Mouse (Mus musculus) left cerebral cortex, postnatal 36 days (tissue): ENCODE results near the gene Tgtp2. TPM values are rescaled to one million over a fixed set of nuclear protein-coding genes. Genes with fewer than 3 reads are reported as not detected.
"Not testable (repeated sequence)": the region's sequence is repeated elsewhere in the genome, so short reads cannot be mapped to it uniquely, and the experiment has no call there.

Experiments used
- DNase-seq, 2 experiments: peaks; one replicate each; pipeline ENCODE4 v3.0.0; 2021 to 2022; ENCODE audit warnings: low spot score in 2 of 2, mixed read lengths in 1 of 2
- intact Hi-C: fragments of 180-260 bp; cut with DNase I; formaldehyde crosslinking; loops from one replicate; pipeline ENCODE4 v1.15.1; 2025
- total RNA-seq, 2 experiments: library from RNA; stranded (reverse); gene quantifications; 2 replicates each; pipeline ENCODE4 v1.2.3; 2021

Gene Tgtp2
- under 1 TPM in 1 of 2 experiments, not detected in 1; 0.18 TPM for total RNA-seq

DNA sequence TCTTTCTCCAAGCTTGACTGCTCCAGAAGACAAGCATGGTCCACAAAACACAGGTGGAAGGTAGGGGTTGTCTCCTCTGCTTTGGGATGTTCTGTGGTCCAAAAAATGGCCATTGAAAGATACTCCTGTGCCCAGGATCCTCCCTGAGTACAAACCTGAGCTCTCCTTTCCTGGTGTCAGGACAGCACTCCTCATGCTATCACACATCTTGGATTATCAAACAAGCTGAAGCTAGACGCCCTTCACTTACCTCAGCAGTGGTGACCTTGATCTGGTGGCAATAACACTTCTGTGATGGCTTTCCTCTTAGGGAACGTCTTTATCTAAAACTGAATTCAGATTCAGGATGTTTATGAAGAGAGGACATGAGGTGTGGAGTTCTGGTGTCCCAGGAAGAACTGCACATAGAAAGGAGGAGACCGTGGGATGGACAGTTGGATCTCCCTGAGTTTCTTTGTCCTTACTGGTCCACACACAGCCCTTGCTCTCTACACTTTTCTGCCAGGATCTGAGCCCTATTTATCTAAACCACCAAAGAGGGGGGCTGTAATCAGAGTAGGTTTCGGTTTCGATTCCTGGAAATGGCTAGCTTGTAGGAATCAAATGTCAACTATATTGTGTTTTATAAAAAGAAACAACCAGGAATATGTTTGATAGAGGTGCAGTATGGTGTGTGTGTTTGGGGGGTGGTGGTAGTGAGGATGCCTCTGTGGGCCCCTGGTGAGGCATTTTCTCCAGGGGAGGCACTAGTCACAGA, at the start of gene Tgtp2:
Gene Tgtp2, minus strand, starts transcription at position 494 of the 757 bp plus-strand sequence.
- intact Hi-C loops = loop anchor here (10.0 kb wide), 1 partner anchor 69 kb away; the partner anchor contains the start of genes Gm12185 and Tgtp1
- DNase-seq = not testable (repeated sequence)

DNA sequence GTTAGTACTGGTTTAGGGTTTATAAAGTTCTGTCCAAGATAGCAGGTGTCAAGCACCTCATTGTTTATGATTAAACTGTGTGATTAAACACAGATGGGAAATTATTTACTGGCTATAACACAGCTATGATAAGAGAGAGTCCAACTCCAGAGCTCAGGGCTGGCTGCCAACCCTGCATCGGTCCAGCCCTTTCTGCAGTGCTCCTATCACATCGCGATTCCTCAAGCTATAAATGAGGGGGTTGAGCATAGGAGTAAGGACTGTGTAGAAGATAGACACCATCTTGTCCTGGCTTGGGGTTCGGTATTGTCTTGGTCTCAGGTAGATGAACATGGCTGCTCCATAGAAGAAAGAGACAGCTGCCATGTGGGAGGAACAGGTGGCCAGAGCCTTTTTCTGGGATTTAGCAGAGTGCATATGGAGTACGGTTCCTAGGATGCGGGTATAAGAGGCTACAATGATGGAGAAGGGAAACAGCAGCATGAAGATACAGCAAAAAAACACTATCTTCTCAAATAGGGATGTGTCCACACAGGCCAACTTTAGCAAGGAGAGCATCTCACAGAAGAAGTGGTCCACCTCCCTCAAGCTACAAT, 48.7 kb upstream of the Tgtp2 start:
- intact Hi-C loops = no loop called here
- peak; percentile 29 to 39 for DNase-seq

GRCm38 (mm10) chr11:49111000-49111399, 47.0 kb upstream of the Tgtp2 start:
- intact Hi-C loops = no loop called here
- DNase-seq = no peak

- intact Hi-C loops = no loop called here
- peak in 1 of 2 experiments; percentile 11 for DNase-seq
These were observed 44.8 kb upstream of the Tgtp2 start for GRCm38 (mm10) chr11:49108833-49109232.

DNA sequence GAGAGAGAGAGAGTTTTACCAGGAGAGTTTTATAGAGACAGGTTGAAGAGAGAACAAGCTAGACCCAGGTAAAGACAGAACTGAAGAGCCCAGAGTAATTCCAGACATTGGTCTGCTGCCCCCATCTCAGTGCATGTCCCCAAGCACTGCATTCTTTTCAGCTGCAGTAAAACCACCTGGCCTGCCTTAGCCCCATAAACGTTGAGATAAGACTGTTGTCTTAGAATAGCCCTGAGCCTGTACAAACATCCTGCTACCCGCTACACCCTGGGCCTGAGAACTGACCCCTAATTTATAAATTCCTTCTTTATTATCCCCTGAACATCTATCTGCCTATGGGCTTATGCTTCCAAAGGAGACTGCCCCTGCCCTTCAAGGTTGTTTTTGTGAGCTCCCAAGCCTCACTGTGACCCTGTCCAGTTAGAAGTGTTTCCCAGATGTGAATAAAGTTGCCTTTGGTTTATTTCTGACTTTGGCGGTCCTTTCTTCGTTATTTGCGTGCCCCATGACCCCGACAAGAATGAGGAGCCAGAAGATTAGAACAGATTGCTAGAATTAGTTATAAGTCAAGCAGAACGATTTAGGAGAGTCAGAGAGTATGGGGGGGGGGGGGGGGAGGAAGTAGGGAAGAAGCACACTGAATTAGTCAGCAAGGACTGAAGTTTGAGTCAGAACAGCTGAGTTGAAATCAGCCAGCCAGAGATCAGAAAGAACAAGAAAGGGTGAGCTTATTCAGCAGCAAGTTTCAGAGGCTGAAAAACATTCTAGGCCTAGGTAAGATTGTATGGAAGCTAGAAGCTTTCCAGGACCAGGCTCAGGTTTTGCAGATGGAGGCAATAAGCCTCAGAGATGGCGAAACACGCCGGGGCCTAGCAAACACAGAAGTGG, 43.9 kb upstream of the Tgtp2 start:
- DNase-seq = no peak
- intact Hi-C loops = no loop called here

GRCm38 (mm10) chr11:49105752-49106151, 41.7 kb upstream of the Tgtp2 start:
- no peak for DNase-seq
- intact Hi-C loops = no loop called here

DNA sequence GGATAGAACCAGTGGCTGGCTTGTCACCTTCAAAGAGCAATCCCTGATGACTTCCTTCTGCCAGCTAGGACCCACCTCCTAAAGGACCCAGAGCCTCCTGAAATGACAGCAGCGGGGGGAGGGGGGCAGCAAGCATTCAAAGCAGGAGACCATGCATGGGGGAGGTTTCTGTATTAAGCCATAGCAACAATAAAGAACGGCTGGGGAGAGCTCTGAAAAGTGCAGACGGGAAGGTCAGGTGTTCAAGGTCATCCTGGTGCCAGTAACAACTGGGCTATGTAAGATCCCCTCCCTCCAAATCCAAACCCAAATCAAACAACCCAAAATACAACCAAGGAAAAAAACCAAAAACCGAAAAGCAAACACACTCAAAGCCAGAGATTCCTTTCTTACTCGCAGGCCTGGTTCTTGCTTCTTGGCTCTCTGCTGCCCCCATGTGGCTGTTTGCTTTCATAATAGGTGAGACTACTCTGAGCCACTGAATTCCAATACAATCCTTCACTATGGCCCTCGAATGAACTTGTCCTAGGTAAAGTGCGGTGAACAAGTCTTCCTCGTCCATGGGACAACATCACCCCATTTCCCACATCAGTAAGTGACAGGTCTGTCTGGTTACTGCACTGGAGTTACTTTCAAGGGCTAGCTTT, 39.2 kb upstream of the Tgtp2 start:
- peak; percentile 72 to 84 for DNase-seq
- intact Hi-C loops = loop anchor here (1.0 to 5.0 kb wide), 3 partner anchors 169 to 316 kb away; no protein-coding TSS in a partner anchor

- DNase-seq = no peak
- intact Hi-C loops = loop anchor here (5.0 kb wide), 2 partner anchors 171 to 314 kb away; no protein-coding TSS in a partner anchor
These were observed 37.5 kb upstream of the Tgtp2 start for GRCm38 (mm10) chr11:49101500-49101899.

DNA sequence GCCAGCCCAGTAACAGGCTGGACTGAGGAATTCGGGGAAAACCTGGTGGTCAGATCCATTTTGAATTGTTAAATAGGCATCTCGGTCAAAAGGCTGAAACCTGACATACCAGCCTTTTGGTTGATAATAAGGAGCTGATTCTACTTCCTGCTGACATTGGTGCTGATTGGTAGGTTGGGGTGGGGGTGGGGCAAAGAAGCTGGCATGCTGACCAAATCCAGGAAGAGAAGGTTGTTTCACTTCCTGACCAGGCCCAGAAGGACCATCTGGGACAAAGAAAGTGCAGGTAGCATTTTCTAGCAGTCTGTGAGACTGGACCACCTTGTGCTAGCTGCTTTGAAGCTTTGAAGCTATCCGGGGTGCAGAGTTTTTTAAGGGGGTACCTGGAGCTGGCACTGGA, 36.4 kb upstream of the Tgtp2 start:
- DNase-seq = no peak

DNA sequence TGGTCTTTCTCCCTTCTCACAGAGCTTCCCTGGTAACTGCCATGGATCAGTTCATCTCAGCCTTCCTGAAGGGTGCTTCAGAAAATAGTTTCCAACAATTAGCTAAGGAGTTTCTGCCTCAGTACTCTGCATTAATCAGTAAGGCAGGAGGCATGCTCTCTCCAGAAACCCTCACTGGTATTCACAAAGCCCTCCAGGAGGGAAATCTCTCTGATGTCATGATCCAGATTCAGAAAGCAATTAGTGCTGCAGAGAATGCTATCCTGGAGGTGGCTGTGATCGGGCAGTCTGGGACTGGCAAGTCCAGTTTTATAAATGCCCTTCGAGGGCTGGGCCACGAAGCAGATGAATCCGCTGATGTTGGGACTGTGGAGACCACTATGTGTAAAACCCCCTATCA, 31.4 kb upstream of the Tgtp2 start:
- no peak for DNase-seq
- intact Hi-C loops = no loop called here

More for the DNA sequence above, 36.4 kb upstream of the Tgtp2 start:
- intact Hi-C loops = loop anchor here (5.0 kb wide), 2 partner anchors 172 to 313 kb away; no protein-coding TSS in a partner anchor

DNA sequence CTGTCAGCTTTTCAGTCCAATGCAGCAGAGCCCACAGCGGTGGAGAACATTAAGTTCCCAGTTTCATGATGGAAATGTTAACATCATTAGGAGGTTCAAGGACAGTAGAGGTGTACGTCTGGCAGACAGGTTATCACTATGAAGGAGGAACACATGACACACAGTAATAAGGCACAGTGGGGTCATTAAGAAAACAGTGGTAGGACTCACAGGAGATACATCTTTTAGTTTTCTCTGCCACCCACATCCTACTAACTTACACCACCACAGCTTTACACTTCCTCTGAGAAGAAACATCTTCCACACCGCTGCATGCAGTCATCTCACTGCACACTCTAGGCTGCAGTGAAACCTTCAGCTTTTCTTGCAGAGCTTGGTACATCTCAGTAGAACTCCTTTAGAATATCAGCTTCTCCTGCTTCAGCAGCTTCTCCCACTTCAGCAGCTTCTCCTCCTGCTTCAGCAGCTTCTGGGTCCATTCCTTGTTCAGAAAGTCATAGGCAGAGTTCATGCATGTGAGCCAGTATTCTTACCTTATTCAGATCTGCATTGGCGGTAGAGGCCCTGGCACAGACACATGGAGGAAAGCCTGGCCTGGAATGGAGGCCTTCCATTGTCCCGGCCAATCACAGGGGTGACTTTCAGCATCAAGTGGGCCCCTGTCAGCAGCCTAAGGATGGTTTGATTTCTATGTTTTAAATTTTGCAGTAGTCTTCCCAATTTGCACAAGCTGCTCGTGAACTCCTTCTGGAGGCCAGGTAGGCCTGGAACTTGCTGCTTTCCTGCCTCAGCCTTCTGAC, 30.1 kb upstream of the Tgtp2 start:
- no peak for DNase-seq
- intact Hi-C loops = no loop called here

GRCm38 (mm10) chr11:49092786-49093185, 28.8 kb upstream of the Tgtp2 start:
- DNase-seq = no peak
- intact Hi-C loops = no loop called here

- no peak for DNase-seq
- intact Hi-C loops = no loop called here
These were observed 28.1 kb upstream of the Tgtp2 start for GRCm38 (mm10) chr11:49092053-49092586.

GRCm38 (mm10) chr11:49091171-49091570, 27.2 kb upstream of the Tgtp2 start:
- intact Hi-C loops = no loop called here
- DNase-seq = no peak

DNA sequence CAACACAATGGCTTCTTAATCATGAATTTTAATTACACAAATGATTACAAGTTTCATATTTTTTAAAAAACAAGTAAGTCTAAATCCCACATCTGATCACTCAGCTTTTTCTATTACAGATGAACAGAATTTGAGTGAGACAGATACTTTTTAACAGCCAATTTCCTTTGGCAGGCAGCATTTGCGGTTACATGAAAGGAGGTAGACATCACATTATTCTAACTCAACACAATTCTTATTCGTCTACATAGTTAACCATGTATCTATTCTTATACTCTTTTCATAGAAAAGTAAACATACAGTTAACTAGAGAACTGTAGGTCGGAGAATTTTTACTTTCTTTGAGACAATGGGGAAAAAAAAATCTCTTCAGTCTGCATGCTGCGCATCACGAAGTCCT, 26.5 kb upstream of the Tgtp2 start:
- DNase-seq = no peak

DNA sequence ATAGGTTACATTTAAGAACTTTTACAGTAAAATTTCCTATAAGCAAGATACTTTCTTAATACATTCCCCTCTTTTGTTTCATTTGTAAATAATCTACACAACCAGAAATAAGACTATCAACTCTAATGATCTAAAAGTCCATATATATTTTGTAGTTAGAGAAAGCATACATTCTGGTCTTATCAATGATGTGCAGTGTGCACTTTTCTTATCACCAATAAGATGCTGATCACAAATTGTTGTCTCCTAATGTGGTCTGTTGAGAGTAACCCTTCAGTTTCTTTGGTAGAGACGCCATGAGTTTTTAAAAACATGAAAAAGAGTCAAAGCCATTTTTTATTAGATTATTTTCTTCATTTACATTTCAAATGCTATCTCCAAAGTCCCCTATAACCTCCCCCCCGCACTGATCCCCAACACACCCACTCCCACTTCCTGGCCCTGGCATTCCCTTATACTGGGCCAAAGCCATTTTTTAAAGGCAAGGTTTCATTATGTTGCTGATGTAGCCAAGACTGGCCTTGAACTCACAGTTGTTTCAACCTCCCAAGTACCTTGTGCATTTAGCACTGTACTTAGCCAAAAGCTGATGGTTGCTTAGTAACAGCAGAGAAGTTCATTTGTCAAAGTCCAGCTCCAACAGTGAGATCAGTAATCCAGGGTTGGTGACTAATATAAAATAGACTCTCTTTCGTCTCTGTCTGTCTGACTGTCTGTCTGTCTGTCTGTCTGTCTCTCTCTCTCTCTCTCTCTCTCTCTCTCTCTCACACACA, 25.9 kb upstream of the Tgtp2 start:
- DNase-seq = no peak
- intact Hi-C loops = no loop called here

More for the DNA sequence above, 26.5 kb upstream of the Tgtp2 start:
- intact Hi-C loops = no loop called here

DNA sequence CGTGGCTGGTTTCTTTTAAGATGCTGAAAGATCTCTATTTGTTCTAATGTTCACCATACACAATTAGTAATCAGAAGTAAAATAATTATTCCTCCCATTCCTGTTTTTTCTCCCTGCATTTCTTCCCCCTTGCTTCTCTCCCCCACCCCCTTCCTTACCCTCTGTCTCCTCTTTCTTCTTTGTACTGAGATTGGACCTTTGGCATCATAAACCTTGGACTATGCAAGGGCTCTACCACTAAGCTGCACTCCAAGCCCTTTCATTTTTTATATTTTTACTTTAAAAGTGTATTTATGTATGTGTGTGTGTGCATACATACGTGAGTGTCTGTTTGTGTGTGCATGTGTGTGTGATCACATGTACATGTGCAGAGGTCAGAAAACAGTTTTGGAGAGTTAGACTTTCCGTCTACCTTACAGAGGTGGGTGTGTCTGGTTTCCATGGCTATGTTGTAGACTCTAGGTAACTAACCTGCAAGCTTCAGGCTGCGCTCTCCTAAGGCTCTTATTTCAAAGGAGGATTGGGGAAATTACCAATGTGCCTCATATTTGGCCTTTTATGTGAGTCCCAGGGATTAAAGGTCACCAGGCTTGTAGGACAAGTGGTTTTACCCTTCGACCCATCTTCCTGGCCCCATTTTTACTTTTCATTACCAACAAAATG, 25.1 kb upstream of the Tgtp2 start:
- no peak for DNase-seq
- intact Hi-C loops = no loop called here
